Mouse (Mus musculus): Measurements from ENCODE around the gene Rab24. TPM values are rescaled to one million over a fixed set of nuclear protein-coding genes. Genes with fewer than 3 reads are reported as not detected.

The Rab24 gene
- polyA plus RNA-seq, 1 experiment from 2014 or later, result 60.4 TPM

GRCm38 (mm10) chr13:55312028-55312630, 9.6 kb downstream of the Rab24 start:
- ATAC-seq (no peak), DNase-seq (ENCODE audit: low spot score) (no peak)
- H3K36me3 ChIP-seq (ENCODE audit: insufficient read depth, low read length), result peaks cover 63% of the 10 kb centered on the region
- H3K27me3 ChIP-seq (replicated peaks; ENCODE audit: insufficient read depth, low read length), result no peaks in the 10 kb centered on the region
- H3K4me2 ChIP-seq (replicated peaks; ENCODE audit: low read depth, low read length), result no peak overlapping the region
- H3K4me3 ChIP-seq (ENCODE audit: low read depth, low read length), result no peak overlapping the region
- TF ChIP-seq CTCF (IDR thresholded peaks at IDR 0.05), result no peak
- TF ChIP-seq EP300 (IDR thresholded peaks at IDR 0.05), result no peak
- H3K9ac ChIP-seq (replicated peaks; ENCODE audit: low read depth), result no peak overlapping the region
- no peaks in the 10 kb centered on the region for H3K4me1 ChIP-seq (ENCODE audit: insufficient read depth, low read depth, low read length)
- no peak overlapping the region for H3K27ac ChIP-seq (ENCODE audit: low read length)
- WGBS, result 89% methylated on average over 8 of the region's 8 CpGs
- H3K9me3 ChIP-seq (ENCODE audit: low read length), result no peaks in the 10 kb centered on the region

GRCm38 (mm10) chr13:55300913-55301312, 20.8 kb downstream of the Rab24 start:
- TF ChIP-seq EP300 (IDR thresholded peaks at IDR 0.05) (no peak), CTCF (IDR thresholded peaks at IDR 0.05) (no peak)
- Histone ChIP-seq H3K36me3 (ENCODE audit: insufficient read depth, low read length) (peaks cover 50% of the 10 kb centered on the region; the same call in 1 of the 2 replicates), H3K9ac (replicated peaks; ENCODE audit: low read depth) (no peak overlapping the region), H3K4me2 (replicated peaks; ENCODE audit: low read depth, low read length) (no peak overlapping the region), H3K27ac (ENCODE audit: low read length) (no peak overlapping the region), H3K4me3 (ENCODE audit: low read depth, low read length) (no peak overlapping the region), H3K27me3 (replicated peaks; ENCODE audit: insufficient read depth, low read length) (no peaks in the 10 kb centered on the region), H3K9me3 (ENCODE audit: low read length) (no peaks in the 10 kb centered on the region), H3K4me1 (ENCODE audit: insufficient read depth, low read depth, low read length) (no peaks in the 10 kb centered on the region)
- DNase-seq (ENCODE audit: low spot score) (no peak), ATAC-seq (no peak)
- 78% methylated on average over 5 of the region's 5 CpGs for WGBS

- no peak overlapping the region for H3K9ac ChIP-seq (replicated peaks; ENCODE audit: low read depth)
- no peaks in the 10 kb centered on the region for H3K9me3 ChIP-seq (ENCODE audit: low read length)
- WGBS, result 87% methylated on average over 1 of the region's 1 CpGs
- no peaks in the 10 kb centered on the region for H3K27me3 ChIP-seq (replicated peaks; ENCODE audit: insufficient read depth, low read length)
- H3K4me2 ChIP-seq (replicated peaks; ENCODE audit: low read depth, low read length), result no peak overlapping the region
- DNase-seq (ENCODE audit: low spot score) (no peak), ATAC-seq (no peak)
- TF ChIP-seq CTCF (IDR thresholded peaks at IDR 0.05), result no peak
- TF ChIP-seq EP300 (IDR thresholded peaks at IDR 0.05), result no peak
- H3K4me1 ChIP-seq (ENCODE audit: insufficient read depth, low read depth, low read length), result no peaks in the 10 kb centered on the region
- no peak overlapping the region for H3K27ac ChIP-seq (ENCODE audit: low read length)
- H3K4me3 ChIP-seq (ENCODE audit: low read depth, low read length), result no peak overlapping the region
- H3K36me3 ChIP-seq (ENCODE audit: insufficient read depth, low read length), result peaks cover 41% of the 10 kb centered on the region; the same call in 1 of the 2 replicates
Observed at GRCm38 (mm10) chr13:55296760-55297159, 25.0 kb downstream of the Rab24 start.

GRCm38 (mm10) chr13:55288854-55289253, 32.9 kb downstream of the Rab24 start:
- Histone ChIP-seq H3K4me2 (replicated peaks; ENCODE audit: low read depth, low read length) (no peak overlapping the region), H3K9me3 (ENCODE audit: low read length) (no peaks in the 10 kb centered on the region), H3K27me3 (replicated peaks; ENCODE audit: insufficient read depth, low read length) (no peaks in the 10 kb centered on the region), H3K36me3 (ENCODE audit: insufficient read depth, low read length) (peaks cover 18% of the 10 kb centered on the region), H3K4me1 (ENCODE audit: insufficient read depth, low read depth, low read length) (no peaks in the 10 kb centered on the region), H3K9ac (replicated peaks; ENCODE audit: low read depth) (no peak overlapping the region), H3K4me3 (ENCODE audit: low read depth, low read length) (no peak overlapping the region), H3K27ac (ENCODE audit: low read length) (no peak overlapping the region)
- TF ChIP-seq EP300 (IDR thresholded peaks at IDR 0.05) (no peak), CTCF (IDR thresholded peaks at IDR 0.05) (no peak)
- DNase-seq (ENCODE audit: low spot score), result peak; percentile 15
- 83% methylated on average over 3 of the region's 3 CpGs for WGBS
- no peak for ATAC-seq

- H3K4me2 ChIP-seq (replicated peaks; ENCODE audit: low read depth, low read length), result no peak overlapping the region
- peaks cover 34% of the 10 kb centered on the region for H3K36me3 ChIP-seq (ENCODE audit: insufficient read depth, low read length)
- DNase-seq (ENCODE audit: low spot score), result no peak
Observed at GRCm38 (mm10) chr13:55277646-55278045, 44.1 kb downstream of the Rab24 start.

GRCm38 (mm10) chr13:55277203-55277602, 44.5 kb downstream of the Rab24 start:
- Histone ChIP-seq H3K4me2 (replicated peaks; ENCODE audit: low read depth, low read length) (no peak overlapping the region), H3K9ac (replicated peaks; ENCODE audit: low read depth) (no peak overlapping the region), H3K9me3 (ENCODE audit: low read length) (no peaks in the 10 kb centered on the region), H3K27me3 (replicated peaks; ENCODE audit: insufficient read depth, low read length) (no peaks in the 10 kb centered on the region), H3K4me3 (ENCODE audit: low read depth, low read length) (no peak overlapping the region), H3K36me3 (ENCODE audit: insufficient read depth, low read length) (peaks cover 34% of the 10 kb centered on the region), H3K27ac (ENCODE audit: low read length) (no peak overlapping the region), H3K4me1 (ENCODE audit: insufficient read depth, low read depth, low read length) (no peaks in the 10 kb centered on the region)
- ATAC-seq, result no peak
- TF ChIP-seq EP300 (IDR thresholded peaks at IDR 0.05) (no peak), CTCF (IDR thresholded peaks at IDR 0.05) (no peak)
- WGBS, result 92% methylated on average over 5 of the region's 5 CpGs
- DNase-seq (ENCODE audit: low spot score), result no peak

More at GRCm38 (mm10) chr13:55277646-55278045, 44.1 kb downstream of the Rab24 start:
- H3K9me3 ChIP-seq (ENCODE audit: low read length), result no peaks in the 10 kb centered on the region
- no peak overlapping the region for H3K27ac ChIP-seq (ENCODE audit: low read length)
- no peak for TF ChIP-seq CTCF (IDR thresholded peaks at IDR 0.05)
- no peak for TF ChIP-seq EP300 (IDR thresholded peaks at IDR 0.05)
- 86% methylated on average over 5 of the region's 5 CpGs for WGBS
- no peaks in the 10 kb centered on the region for H3K4me1 ChIP-seq (ENCODE audit: insufficient read depth, low read depth, low read length)
- H3K27me3 ChIP-seq (replicated peaks; ENCODE audit: insufficient read depth, low read length), result no peaks in the 10 kb centered on the region
- H3K4me3 ChIP-seq (ENCODE audit: low read depth, low read length), result no peak overlapping the region
- no peak overlapping the region for H3K9ac ChIP-seq (replicated peaks; ENCODE audit: low read depth)
- ATAC-seq, result no peak

Other genes with a start within 250 kb of the Rab24 start
- gene Uimc1, start 221.6 kb downstream of the Rab24 start, polyA plus RNA-seq (2015; fragmentation: Nextera tagmentation; extraction: Ambion mirVana), result 21.6 and 24.3 TPM in 2 replicates
- gene Zfp346, start 216.6 kb downstream of the Rab24 start, polyA plus RNA-seq (2015; fragmentation: Nextera tagmentation; extraction: Ambion mirVana), result 6.9 and 7.9 TPM in 2 replicates
- gene Gm17617, start 188.4 kb downstream of the Rab24 start, polyA plus RNA-seq (2015; fragmentation: Nextera tagmentation; extraction: Ambion mirVana), result not detected in 2 replicates
- gene Fgfr4, start 169.3 kb downstream of the Rab24 start, polyA plus RNA-seq (2015; fragmentation: Nextera tagmentation; extraction: Ambion mirVana), result 18.9 and 19.3 TPM in 2 replicates
- 52.4 and 55.7 TPM in 2 replicates for gene Nsd1, start 112.2 kb downstream of the Rab24 start, polyA plus RNA-seq (2015; fragmentation: Nextera tagmentation; extraction: Ambion mirVana)
- gene Prelid1, start 1.4 kb downstream of the Rab24 start, polyA plus RNA-seq (2015; fragmentation: Nextera tagmentation; extraction: Ambion mirVana), result 283 and 307 TPM in 2 replicates
- gene Mxd3, start 7.9 kb upstream of the Rab24 start, polyA plus RNA-seq (2015; fragmentation: Nextera tagmentation; extraction: Ambion mirVana), result 3.1 and 5.0 TPM in 2 replicates
- 63.6 and 66.5 TPM in 2 replicates for gene Lman2, start 40.8 kb upstream of the Rab24 start, polyA plus RNA-seq (2015; fragmentation: Nextera tagmentation; extraction: Ambion mirVana)
- 2.7 and 2.8 TPM in 2 replicates for gene Rgs14, start 47.8 kb upstream of the Rab24 start, polyA plus RNA-seq (2015; fragmentation: Nextera tagmentation; extraction: Ambion mirVana)
- not detected in 2 replicates for gene Slc34a1, start 76.2 kb upstream of the Rab24 start, polyA plus RNA-seq (2015; fragmentation: Nextera tagmentation; extraction: Ambion mirVana)
- gene Pfn3, start 93.3 kb upstream of the Rab24 start, polyA plus RNA-seq (2015; fragmentation: Nextera tagmentation; extraction: Ambion mirVana), result not detected in 2 replicates
- gene F12, start 104.8 kb upstream of the Rab24 start, polyA plus RNA-seq (2015; fragmentation: Nextera tagmentation; extraction: Ambion mirVana), result not detected in 2 replicates
- 20.4 and 20.5 TPM in 2 replicates for gene Grk6, start 123.1 kb upstream of the Rab24 start, polyA plus RNA-seq (2015; fragmentation: Nextera tagmentation; extraction: Ambion mirVana)
- gene Prr7, start 142.3 kb upstream of the Rab24 start, polyA plus RNA-seq (2015; fragmentation: Nextera tagmentation; extraction: Ambion mirVana), result 0.17 and 0.45 TPM in 2 replicates
- gene Dbn1, start 166.2 kb upstream of the Rab24 start, polyA plus RNA-seq (2015; fragmentation: Nextera tagmentation; extraction: Ambion mirVana), result 43.0 and 50.6 TPM in 2 replicates
- 109 and 111 TPM in 2 replicates for gene Pdlim7, start 191.7 kb upstream of the Rab24 start, polyA plus RNA-seq (2015; fragmentation: Nextera tagmentation; extraction: Ambion mirVana)
- 8.1 and 9.1 TPM in 2 replicates for gene Dok3, start 207.3 kb upstream of the Rab24 start, polyA plus RNA-seq (2015; fragmentation: Nextera tagmentation; extraction: Ambion mirVana)
- gene Ddx41, start 214.7 kb upstream of the Rab24 start, polyA plus RNA-seq (2015; fragmentation: Nextera tagmentation; extraction: Ambion mirVana), result 35.3 and 36.8 TPM in 2 replicates
- gene Fam193b, start 249.2 kb upstream of the Rab24 start, polyA plus RNA-seq (2015; fragmentation: Nextera tagmentation; extraction: Ambion mirVana), result 23.1 and 27.4 TPM in 2 replicates

All from lung, postnatal 0 days (tissue).